8 mouse cellular contexts compared by ENCODE assay signal in the genomic region with DNA sequence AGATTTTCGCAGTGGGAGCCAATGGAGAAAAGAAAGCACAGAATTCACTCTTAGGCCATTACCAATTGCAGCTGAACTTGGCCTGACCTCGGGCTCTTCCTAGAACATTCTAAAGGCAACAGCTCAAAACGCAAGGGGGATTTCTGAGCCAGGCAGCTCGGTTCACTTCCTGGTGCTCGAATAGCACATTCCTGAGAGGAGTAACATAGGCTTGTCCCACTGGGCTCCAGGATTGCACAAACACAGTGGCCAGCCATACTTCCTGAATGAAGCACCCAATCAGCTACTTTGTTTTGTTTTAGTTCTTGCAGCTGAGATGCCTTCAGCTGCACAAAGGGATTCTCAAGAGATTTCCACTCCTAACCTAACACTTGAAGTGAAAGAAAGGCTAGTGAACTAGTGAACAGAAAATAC. TPM values are rescaled to one million over a fixed set of nuclear protein-coding genes. Genes with fewer than 3 reads are reported as not detected.
DNase-seq lines count a peak whose midpoint lies in the region; ATAC-seq and TF ChIP-seq lines count a peak whose summit lies in the region.

No protein-coding gene starts in this region.

- H3K9me3 ChIP-seq in heart, embryonic 14.5 days (ENCODE audit: control insufficient read depth, low read length): no peaks in the 10 kb centered on the region

- peak; percentile 75 for ATAC-seq in heart, embryonic 14.5 days (ENCODE audit: insufficient number of reproducible peaks, insufficient read depth, low FRiP score, low read depth)
- ATAC-seq in megakaryocyte, adult 5-6 weeks (ENCODE audit: poor library complexity, severe bottlenecking): peak; percentile 36

- no peaks in the 10 kb centered on the region for H3K27me3 ChIP-seq in heart, embryonic 14.5 days (ENCODE audit: control insufficient read depth, insufficient read depth, low read length)

- H3K27ac ChIP-seq in cortical plate, adult 2 months (ENCODE audit: insufficient read depth, low read length): peak overlapping the region; percentile 97
- peak overlapping the region; percentile 85 to 89 for H3K27ac ChIP-seq in heart, embryonic 14.5 days (replicated peaks in 1 of 2; ENCODE audit: control insufficient read depth in 1 of 2, insufficient read depth in 1 of 2, low read depth in 2 of 2, low read length in 2 of 2)

- H3K4me2 ChIP-seq in heart, embryonic 14.5 days (ENCODE audit: low read length): peak overlapping the region; percentile 60

- peak; percentile 59 for DNase-seq in adrenal gland, adult 2 months
- no peak for DNase-seq in adrenal gland, postnatal 4 days (ENCODE audit: low spot score in 2 of 2)
- DNase-seq in kidney, postnatal 36 days: peak; percentile 65 to 86
- DNase-seq in left cerebral cortex, adult 11 months (ENCODE audit: low spot score): no peak
- no peak for DNase-seq in cerebellum, postnatal 14 days

- 16% methylated on average over 5 of the region's 5 CpGs for WGBS in heart, embryonic 14.5 days

- no peaks in the 10 kb centered on the region for H3K36me3 ChIP-seq in heart, embryonic 14.5 days (ENCODE audit: control insufficient read depth, insufficient read depth, low read length)

- no peak overlapping the region for H3K4me3 ChIP-seq in cortical plate, adult 2 months (ENCODE audit: insufficient read depth, low read length)
- peak overlapping the region; percentile 7 to 22; a peak in 3 of 4 replicates for H3K4me3 ChIP-seq in heart, embryonic 14.5 days (ENCODE audit: control insufficient read depth in 1 of 2, insufficient read depth in 1 of 2, low read depth in 1 of 2, low read length in 2 of 2)

- TF ChIP-seq CTCF in cortical plate, adult 2 months (IDR thresholded peaks at IDR 0.05; ENCODE audit: extremely low read depth, insufficient read depth, low read length): no peak

- TF ChIP-seq POLR2A in cortical plate, adult 2 months (IDR thresholded peaks at IDR 0.05; ENCODE audit: extremely low read depth, insufficient read depth, low read length): no peak

- peaks cover 9% of the 10 kb centered on the region for H3K4me1 ChIP-seq in cortical plate, adult 2 months (ENCODE audit: control insufficient read depth, insufficient read depth, low read length)
- H3K4me1 ChIP-seq in heart, embryonic 14.5 days (ENCODE audit: control insufficient read depth in 2 of 2, insufficient read depth in 2 of 2, low read length in 2 of 2): peaks cover 20 to 58% of the 10 kb centered on the region in 2 experiments

- H3K9ac ChIP-seq in heart, embryonic 14.5 days (ENCODE audit: low read length): peak overlapping the region; percentile 25

RNA-seq across cellular contexts. Expression of gene App, which starts 40.1 kb away (rescaled TPM):
- 100 to 1,000 TPM; 361 to 386 TPM for total RNA-seq in adrenal gland, adult 2 months (2021)
- polyA plus RNA-seq in adrenal gland, adult 2 months (2012; rRNA removed): 229 and 254 TPM in 2 replicates
- 100 to 1,000 TPM; 403 to 480 TPM for total RNA-seq in adrenal gland, postnatal 4 days (2021)
- polyA plus RNA-seq in cortical plate, adult 2 months (2012; rRNA removed): 1,072 and 1,099 TPM in 2 replicates
- 162 and 169 TPM in 2 replicates for polyA plus RNA-seq in heart, embryonic 14.5 days (2014; fragmentation: Nextera tagmentation; extraction: Ambion mirVana)
- total RNA-seq in megakaryocyte, adult 5-6 weeks (2015): 249 and 260 TPM in 2 replicates
- total RNA-seq in megakaryocyte, adult 5-6 weeks (2017): 383 and 394 TPM in 2 replicates

Comparison
In these comparisons a context has a peak if more than half of its experiments do, and no peak if none do; other contexts are left out.
1. DNase-seq: peak in adrenal gland, adult 2 months (single experiment) and kidney, postnatal 36 days (2 of 2); none in adrenal gland, postnatal 4 days (0 of 2), left cerebral cortex, adult 11 months (single experiment) and cerebellum, postnatal 14 days (0 of 2).